Mouse (Mus musculus) heart, adult 2 months (tissue): ENCODE measurements at regions not wholly inside any gene's neighbourhood (a gene's known extent, or its start where the extent isn't known, plus 50 kb on each side); places are given as distances from the start of the nearest gene placed in this dataset.

ENCODE experiments used
- CTCF ChIP-seq: fragments of 200-600 bp; IDR thresholded peaks from 2 replicates; pipeline ENCODE4 v1.8.1; 2022; ENCODE audit warnings: antibody characterized with exemption, mild to moderate bottlenecking, moderate library complexity
- EP300 ChIP-seq: fragments of 200-500 bp; IDR thresholded peaks from 2 replicates; pipeline ENCODE4 v1.6.1; 2011; ENCODE audit warnings: low read depth, low read length, control low read depth; ENCODE audit not compliant: insufficient read depth
- POLR2A ChIP-seq: fragments of 200-500 bp; IDR thresholded peaks from 2 replicates; pipeline ENCODE4 v1.6.1; 2011; ENCODE audit warnings: mild to moderate bottlenecking, low read depth, low read length, control low read depth; ENCODE audit not compliant: insufficient read depth

DNA sequence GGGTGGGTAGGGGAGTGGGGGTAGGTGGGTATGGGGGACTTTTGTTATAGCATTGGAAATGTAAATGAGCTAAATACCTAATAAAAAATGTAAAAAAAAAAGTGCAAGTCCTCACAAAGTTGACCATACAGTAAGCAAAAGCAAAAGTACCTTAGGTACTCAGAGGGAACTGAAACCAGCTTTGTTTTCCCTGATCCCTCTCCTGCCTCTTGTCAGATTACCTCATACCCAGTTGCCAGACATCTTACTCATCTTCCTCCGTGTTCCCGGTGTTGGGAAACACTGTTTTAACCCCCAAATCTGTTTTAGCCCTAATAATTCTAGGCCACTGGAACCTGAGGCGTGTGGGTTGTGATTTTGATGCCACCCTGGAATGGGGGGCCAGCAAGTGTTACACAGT, 56.5 kb upstream of the Slc22a8 start:
- TF ChIP-seq POLR2A (no peak), CTCF (no peak), EP300 (no peak)
